Mouse (Mus musculus) liver, postnatal 0 days (tissue): Measurements from ENCODE around the gene Fam166a.

ENCODE experiments used
- CTCF ChIP-seq: sonication (generic); IDR thresholded peaks from 2 replicates; pipeline ENCODE4 v1.5.1; 2016; ENCODE audit warnings: antibody characterized with exemption, low read depth
- EP300 ChIP-seq: IDR thresholded peaks from 2 replicates; pipeline ENCODE4 v1.6.1; 2016; ENCODE audit warnings: antibody characterized with exemption, low read depth, mild to moderate bottlenecking

DNA sequence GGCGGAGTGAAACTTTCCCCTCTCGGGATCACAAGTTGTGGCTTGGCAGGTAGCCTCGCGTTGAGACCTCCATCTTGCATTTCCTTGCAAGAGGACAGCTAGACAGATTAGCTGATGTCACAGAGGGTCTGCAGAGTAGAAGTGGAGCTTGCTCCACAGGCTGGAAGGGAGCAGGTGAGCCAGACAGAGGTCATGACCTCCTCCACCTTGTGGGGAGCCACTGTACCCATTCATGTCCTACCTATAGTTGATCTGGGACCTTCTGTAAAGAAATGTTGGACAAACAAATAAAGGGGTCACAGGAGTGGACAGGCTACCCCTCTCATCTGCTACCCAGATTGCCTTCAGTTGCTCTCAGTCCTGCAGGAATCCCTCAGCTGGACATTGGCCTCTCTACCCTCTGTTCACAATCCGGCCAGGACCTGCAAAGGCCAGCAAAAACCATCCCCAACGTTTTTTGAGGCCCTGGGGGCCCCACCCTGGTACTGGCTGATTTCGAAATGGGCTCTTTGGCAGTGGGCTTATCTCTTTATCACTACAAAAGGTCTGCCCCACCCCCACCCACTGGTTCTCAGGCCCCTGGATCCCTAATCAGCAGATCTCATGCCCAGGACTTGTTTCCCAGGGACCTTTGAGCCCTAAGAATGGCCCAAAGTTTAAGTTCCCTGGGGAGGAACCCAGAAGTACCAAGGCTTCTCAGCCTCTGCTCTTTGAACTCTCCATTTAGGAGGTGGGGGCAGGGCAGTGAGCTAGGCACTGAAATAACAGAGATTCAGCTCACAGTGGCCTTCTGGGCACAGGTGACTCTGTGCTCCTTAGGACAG lies 43.5 kb upstream of the Fam166a start:
- TF ChIP-seq EP300 (no peak), CTCF (no peak)
